Mouse (Mus musculus): ENCODE results near the gene Cacna1d. TPM values are rescaled to one million over a fixed set of nuclear protein-coding genes. Genes with fewer than 3 reads are reported as not detected.

The Cacna1d gene
- polyA plus RNA-seq, 1 experiment: not detected

- Histone ChIP-seq H3K79me2 (ENCODE audit: control insufficient read depth, insufficient read depth) (no peaks in the 10 kb centered on the region), H3ac (ENCODE audit: control insufficient read depth, insufficient read length, low read depth) (no peak overlapping the region), H3K4me3 (ENCODE audit: insufficient read depth, poor library complexity, severe bottlenecking) (no peak overlapping the region), H3K27me3 (ENCODE audit: control insufficient read depth, insufficient read depth, insufficient read length) (peaks cover 4% of the 10 kb centered on the region), H3K79me3 (ENCODE audit: low read depth) (no peaks in the 10 kb centered on the region), H3K36me3 (ENCODE audit: control insufficient read depth, insufficient read depth) (no peaks in the 10 kb centered on the region)
- TF ChIP-seq FOSL1 (IDR thresholded peaks at IDR 0.05; ENCODE audit: insufficient read depth, low read length, poor library complexity, severe bottlenecking) (no peak), MYOG (IDR thresholded peaks at IDR 0.05; ENCODE audit: control insufficient read depth, extremely low read depth, insufficient read length) (no peak), USF1 (IDR thresholded peaks at IDR 0.05; ENCODE audit: low read depth) (no peak), MAX (IDR thresholded peaks at IDR 0.05) (no peak), MYOD1 (IDR thresholded peaks at IDR 0.05; ENCODE audit: control insufficient read depth, insufficient read length, low read depth) (no peak), CTCF (IDR thresholded peaks at IDR 0.05; ENCODE audit: control insufficient read depth, insufficient read depth, insufficient read length) (no peak), CEBPB (IDR thresholded peaks at IDR 0.05; ENCODE audit: low read depth) (no peak)
Observed at GRCm38 (mm10) chr14:30172821-30173755, 318.2 kb downstream of the Cacna1d start.

GRCm38 (mm10) chr14:30171593-30171992 is 319.7 kb downstream of the Cacna1d start:
- Histone ChIP-seq H3K4me3 (ENCODE audit: insufficient read depth, poor library complexity, severe bottlenecking) (no peak overlapping the region), H3K79me2 (ENCODE audit: control insufficient read depth, insufficient read depth) (no peaks in the 10 kb centered on the region), H3K27me3 (ENCODE audit: control insufficient read depth, insufficient read depth, insufficient read length) (peaks cover 4% of the 10 kb centered on the region), H3ac (ENCODE audit: control insufficient read depth, insufficient read length, low read depth) (no peak overlapping the region), H3K36me3 (ENCODE audit: control insufficient read depth, insufficient read depth) (no peaks in the 10 kb centered on the region), H3K79me3 (ENCODE audit: low read depth) (no peaks in the 10 kb centered on the region)
- no peak for TF ChIP-seq CEBPB (IDR thresholded peaks at IDR 0.05; ENCODE audit: low read depth)
- TF ChIP-seq CTCF (IDR thresholded peaks at IDR 0.05; ENCODE audit: control insufficient read depth, insufficient read depth, insufficient read length): no peak
- TF ChIP-seq MAX (IDR thresholded peaks at IDR 0.05): no peak

GRCm38 (mm10) chr14:30171008-30171407 is 320.2 kb downstream of the Cacna1d start:
- Histone ChIP-seq H3K79me2 (ENCODE audit: control insufficient read depth, insufficient read depth) (no peaks in the 10 kb centered on the region), H3K27me3 (ENCODE audit: control insufficient read depth, insufficient read depth, insufficient read length) (peaks cover 4% of the 10 kb centered on the region), H3K36me3 (ENCODE audit: control insufficient read depth, insufficient read depth) (no peaks in the 10 kb centered on the region), H3K79me3 (ENCODE audit: low read depth) (no peaks in the 10 kb centered on the region), H3K4me3 (ENCODE audit: insufficient read depth, poor library complexity, severe bottlenecking) (no peak overlapping the region), H3ac (ENCODE audit: control insufficient read depth, insufficient read length, low read depth) (no peak overlapping the region)
- TF ChIP-seq MYOD1 (IDR thresholded peaks at IDR 0.05; ENCODE audit: control insufficient read depth, insufficient read length, low read depth) (no peak), FOSL1 (IDR thresholded peaks at IDR 0.05; ENCODE audit: insufficient read depth, low read length, poor library complexity, severe bottlenecking) (no peak), MAX (IDR thresholded peaks at IDR 0.05) (no peak), CEBPB (IDR thresholded peaks at IDR 0.05; ENCODE audit: low read depth) (no peak), CTCF (IDR thresholded peaks at IDR 0.05; ENCODE audit: control insufficient read depth, insufficient read depth, insufficient read length) (no peak), USF1 (IDR thresholded peaks at IDR 0.05; ENCODE audit: low read depth) (no peak), MYOG (IDR thresholded peaks at IDR 0.05; ENCODE audit: control insufficient read depth, extremely low read depth, insufficient read length) (no peak)

- Histone ChIP-seq H3K79me3 (ENCODE audit: low read depth) (no peaks in the 10 kb centered on the region), H3K36me3 (ENCODE audit: control insufficient read depth, insufficient read depth) (no peaks in the 10 kb centered on the region), H3ac (ENCODE audit: control insufficient read depth, insufficient read length, low read depth) (no peak overlapping the region), H3K27me3 (ENCODE audit: control insufficient read depth, insufficient read depth, insufficient read length) (peaks cover 6% of the 10 kb centered on the region), H3K4me3 (ENCODE audit: insufficient read depth, poor library complexity, severe bottlenecking) (no peak overlapping the region), H3K79me2 (ENCODE audit: control insufficient read depth, insufficient read depth) (no peaks in the 10 kb centered on the region)
- no peak for TF ChIP-seq FOSL1 (IDR thresholded peaks at IDR 0.05; ENCODE audit: insufficient read depth, low read length, poor library complexity, severe bottlenecking)
Observed at GRCm38 (mm10) chr14:30169455-30169854, 321.8 kb downstream of the Cacna1d start.

GRCm38 (mm10) chr14:30168902-30169301 is 322.4 kb downstream of the Cacna1d start:
- no peak overlapping the region for H3ac ChIP-seq (ENCODE audit: control insufficient read depth, insufficient read length, low read depth)
- no peaks in the 10 kb centered on the region for H3K36me3 ChIP-seq (ENCODE audit: control insufficient read depth, insufficient read depth)
- TF ChIP-seq FOSL1 (IDR thresholded peaks at IDR 0.05; ENCODE audit: insufficient read depth, low read length, poor library complexity, severe bottlenecking) (no peak), MYOG (IDR thresholded peaks at IDR 0.05; ENCODE audit: control insufficient read depth, extremely low read depth, insufficient read length) (no peak), CTCF (IDR thresholded peaks at IDR 0.05; ENCODE audit: control insufficient read depth, insufficient read depth, insufficient read length) (no peak), CEBPB (IDR thresholded peaks at IDR 0.05; ENCODE audit: low read depth) (no peak), MYOD1 (IDR thresholded peaks at IDR 0.05; ENCODE audit: control insufficient read depth, insufficient read length, low read depth) (no peak)
- H3K4me3 ChIP-seq (ENCODE audit: insufficient read depth, poor library complexity, severe bottlenecking): no peak overlapping the region
- peaks cover 8% of the 10 kb centered on the region for H3K27me3 ChIP-seq (ENCODE audit: control insufficient read depth, insufficient read depth, insufficient read length)
- no peaks in the 10 kb centered on the region for H3K79me3 ChIP-seq (ENCODE audit: low read depth)
- H3K79me2 ChIP-seq (ENCODE audit: control insufficient read depth, insufficient read depth): no peaks in the 10 kb centered on the region

GRCm38 (mm10) chr14:30168387-30168786 is 322.9 kb downstream of the Cacna1d start:
- no peaks in the 10 kb centered on the region for H3K79me2 ChIP-seq (ENCODE audit: control insufficient read depth, insufficient read depth)
- H3K4me3 ChIP-seq (ENCODE audit: insufficient read depth, poor library complexity, severe bottlenecking): no peak overlapping the region
- TF ChIP-seq USF1 (IDR thresholded peaks at IDR 0.05; ENCODE audit: low read depth) (no peak), FOSL1 (IDR thresholded peaks at IDR 0.05; ENCODE audit: insufficient read depth, low read length, poor library complexity, severe bottlenecking) (no peak), CTCF (IDR thresholded peaks at IDR 0.05; ENCODE audit: control insufficient read depth, insufficient read depth, insufficient read length) (no peak), MAX (IDR thresholded peaks at IDR 0.05) (no peak), MYOG (IDR thresholded peaks at IDR 0.05; ENCODE audit: control insufficient read depth, extremely low read depth, insufficient read length) (no peak), CEBPB (IDR thresholded peaks at IDR 0.05; ENCODE audit: low read depth) (no peak), MYOD1 (IDR thresholded peaks at IDR 0.05; ENCODE audit: control insufficient read depth, insufficient read length, low read depth) (no peak)
- H3ac ChIP-seq (ENCODE audit: control insufficient read depth, insufficient read length, low read depth): no peak overlapping the region
- H3K79me3 ChIP-seq (ENCODE audit: low read depth): no peaks in the 10 kb centered on the region
- H3K36me3 ChIP-seq (ENCODE audit: control insufficient read depth, insufficient read depth): no peaks in the 10 kb centered on the region
- peaks cover 6% of the 10 kb centered on the region for H3K27me3 ChIP-seq (ENCODE audit: control insufficient read depth, insufficient read depth, insufficient read length)
